Mouse (Mus musculus) mature B cell (primary cell): Measurements from ENCODE around the gene Cep350.
"Not testable (repeated sequence)": the region's sequence is repeated elsewhere in the genome, so short reads cannot be mapped to it uniquely, and the experiment has no call there.

Experiments used
- in situ Hi-C: fragments of 300-500 bp; cut with MboI; formaldehyde crosslinking; loops from 2 replicates; pipeline ENCODE4 v1.14.3; 2019

Cep350 gene

DNA sequence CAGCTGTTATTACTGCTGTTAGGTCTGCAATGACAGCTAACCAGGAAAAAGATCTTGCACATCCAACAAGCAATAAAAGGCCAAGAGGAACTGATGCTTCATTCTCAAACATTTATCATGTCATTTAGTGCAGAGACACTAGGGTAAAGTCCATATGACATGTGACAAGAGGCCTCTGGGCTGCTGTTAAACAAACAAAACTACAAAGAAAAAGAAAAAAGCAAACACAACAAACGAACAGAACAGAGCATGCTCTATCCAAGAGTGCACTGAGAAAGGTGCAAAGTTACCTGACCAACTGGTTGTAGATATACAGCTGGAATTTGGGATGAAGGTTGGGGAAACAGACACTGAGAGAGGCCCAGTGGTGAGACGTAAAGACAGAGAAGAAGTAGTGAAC, 86.2 kb downstream of the Cep350 start:
- in situ Hi-C loops: no loop called here

DNA sequence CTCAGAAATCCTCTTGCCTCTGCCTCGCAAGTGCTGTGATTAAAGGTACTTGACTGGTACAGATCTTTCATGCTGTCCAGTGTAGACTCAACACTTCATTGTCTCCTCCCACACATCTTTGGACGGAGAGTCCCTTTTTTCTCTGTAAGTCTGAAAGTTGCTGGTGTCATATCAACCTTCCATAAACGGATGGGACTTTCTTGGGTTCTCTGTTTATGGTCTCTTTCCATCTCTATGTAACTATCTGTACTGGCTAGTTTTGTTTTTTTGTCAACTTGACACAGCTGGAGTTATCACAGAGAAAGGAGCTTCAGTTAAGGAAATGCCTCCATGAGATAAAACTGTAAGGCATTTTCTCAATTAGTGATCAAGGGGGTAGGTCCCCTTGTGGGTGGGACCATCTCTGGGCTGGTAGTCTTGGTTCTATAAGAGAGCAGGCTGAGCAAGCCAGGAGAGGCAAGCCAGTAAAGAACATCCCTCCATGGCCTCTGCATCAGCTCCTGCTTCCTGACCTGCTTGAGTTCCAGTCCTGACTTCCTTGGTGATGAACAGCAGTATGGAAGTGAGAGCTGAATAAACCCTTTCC, 90.3 kb downstream of the Cep350 start:
- in situ Hi-C loops: not testable (repeated sequence)

DNA sequence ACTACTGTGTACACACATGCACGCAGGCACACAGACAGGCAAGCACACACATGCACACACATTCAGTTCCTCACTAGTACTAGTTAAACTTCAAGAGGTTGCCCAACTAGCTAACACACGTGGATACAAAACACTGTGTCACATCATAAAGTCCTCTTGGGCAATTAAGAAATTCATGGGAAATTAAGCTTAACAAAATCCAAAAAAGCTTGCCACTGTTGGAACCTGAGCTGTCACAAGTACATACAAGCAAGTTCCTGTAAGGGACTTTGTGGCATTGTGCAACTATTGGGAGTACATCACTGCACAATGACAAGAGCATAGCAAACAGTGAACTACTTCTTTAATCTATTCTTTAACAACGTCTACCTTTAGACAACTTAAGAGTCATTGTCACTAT, 93.5 kb downstream of the Cep350 start:
- in situ Hi-C loops: no loop called here

DNA sequence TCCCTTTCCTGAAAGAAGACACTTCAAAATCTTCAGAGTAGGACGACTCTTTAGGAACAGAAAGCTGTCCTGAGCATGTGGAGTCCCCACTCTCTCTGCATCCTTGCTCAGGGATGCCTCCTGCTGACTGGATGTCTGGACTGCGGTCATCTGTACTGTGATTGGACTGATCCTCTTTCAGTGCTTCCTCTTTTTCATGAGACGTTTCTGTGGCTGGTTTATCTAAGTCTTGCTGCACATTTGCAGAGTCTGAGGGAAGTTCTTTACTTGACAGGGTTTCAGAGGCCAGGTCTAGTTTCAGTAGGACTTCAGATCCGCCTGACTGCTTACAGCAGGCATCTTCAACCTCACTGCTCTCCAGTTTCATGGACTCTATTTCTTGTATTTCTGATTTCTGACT, 110.1 kb downstream of the Cep350 start:
- in situ Hi-C loops: no loop called here

DNA sequence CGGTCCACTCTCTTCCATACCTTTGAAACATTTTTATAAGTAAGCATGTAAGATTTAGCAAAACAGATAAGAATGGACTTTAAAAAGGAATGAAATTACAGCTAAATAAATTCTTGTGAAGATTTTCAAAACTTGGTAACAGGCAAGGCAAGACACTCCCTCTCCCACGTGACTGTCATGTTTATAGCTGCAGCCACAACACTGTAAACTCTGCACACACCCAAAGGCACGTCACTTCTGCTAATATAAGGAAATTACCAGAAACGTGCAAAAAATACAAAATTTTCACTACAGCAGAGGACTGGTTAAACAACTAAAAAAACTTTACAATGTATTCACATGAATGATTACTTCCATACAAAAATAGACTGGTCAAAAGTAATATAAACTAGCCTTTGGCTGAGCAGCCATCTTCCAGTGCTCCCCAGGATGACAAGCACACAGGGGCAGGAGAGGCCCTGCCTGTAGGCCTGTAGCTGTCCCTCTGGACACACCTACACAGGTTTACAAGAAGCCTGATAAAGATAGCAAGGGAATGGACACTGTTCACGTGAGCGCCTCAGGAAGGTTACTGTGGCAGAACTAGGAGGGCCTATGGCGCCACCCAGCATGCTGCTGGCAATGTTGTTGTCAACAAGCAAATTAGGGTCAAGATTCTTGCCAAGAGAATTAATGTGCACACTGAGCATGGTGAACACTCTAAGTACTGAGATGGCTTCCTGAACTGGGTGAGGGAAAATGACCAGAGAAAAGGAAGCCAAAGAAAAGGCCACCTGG, 117.9 kb downstream of the Cep350 start:
- in situ Hi-C loops: no loop called here

DNA sequence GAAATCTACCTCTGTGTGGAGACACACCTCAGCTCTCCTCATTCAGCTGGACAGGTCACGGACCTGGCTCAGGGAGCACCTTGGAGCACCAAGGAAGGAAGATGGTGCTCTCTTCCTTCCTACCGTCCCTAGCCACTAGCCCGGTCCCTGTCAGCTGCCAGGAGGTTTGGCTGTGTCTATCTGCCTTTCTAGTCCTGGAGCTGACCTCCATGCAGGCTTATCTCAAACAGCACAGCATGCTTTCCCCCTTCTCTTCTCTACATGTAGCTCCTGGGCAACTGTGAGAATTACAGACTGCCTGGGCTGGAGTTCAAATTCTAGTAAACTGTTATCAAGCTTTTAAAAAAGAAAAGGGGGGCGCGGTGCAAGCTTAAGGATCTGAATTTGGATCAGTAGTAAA, 120.0 kb downstream of the Cep350 start:
- in situ Hi-C loops: no loop called here

DNA sequence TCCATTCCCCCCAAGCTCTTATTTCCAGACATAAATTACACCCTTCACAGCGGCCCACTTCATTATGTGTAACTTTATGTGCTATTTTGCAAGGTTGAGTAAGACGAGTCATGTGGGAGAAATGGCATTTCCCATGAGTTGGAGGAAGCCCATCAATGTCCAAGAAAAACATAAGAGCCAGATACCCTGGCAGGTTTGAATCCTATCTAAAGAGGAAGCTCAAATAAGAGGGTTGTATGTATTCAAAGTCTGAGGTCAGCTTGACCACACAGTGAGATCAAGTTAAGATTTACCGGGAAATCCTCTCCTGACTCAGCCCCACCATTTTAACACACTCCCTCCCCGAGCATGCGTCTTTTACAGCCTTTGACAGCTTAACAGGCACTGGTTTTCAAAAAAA, 128.8 kb downstream of the Cep350 start:
- in situ Hi-C loops: no loop called here

DNA sequence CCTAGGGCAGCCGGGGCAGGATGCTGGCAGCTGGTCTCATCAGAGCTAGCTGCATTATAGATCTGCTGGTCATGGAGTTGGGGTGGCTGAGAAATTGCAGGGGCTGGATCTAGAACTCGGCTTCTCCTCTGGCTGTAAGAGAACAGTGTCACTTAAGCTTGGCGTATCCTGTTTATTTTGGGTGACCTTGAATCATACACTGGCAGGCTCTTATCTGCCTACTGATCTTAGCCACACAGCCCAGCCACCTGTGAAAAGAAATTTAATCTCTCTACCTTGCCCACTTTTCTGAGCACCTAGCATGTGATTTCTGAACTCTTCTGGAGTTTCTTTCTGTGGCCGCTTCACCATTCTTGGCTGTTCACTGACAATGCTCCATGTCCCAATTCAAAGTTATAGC, 129.5 kb downstream of the Cep350 start:
- in situ Hi-C loops: no loop called here

DNA sequence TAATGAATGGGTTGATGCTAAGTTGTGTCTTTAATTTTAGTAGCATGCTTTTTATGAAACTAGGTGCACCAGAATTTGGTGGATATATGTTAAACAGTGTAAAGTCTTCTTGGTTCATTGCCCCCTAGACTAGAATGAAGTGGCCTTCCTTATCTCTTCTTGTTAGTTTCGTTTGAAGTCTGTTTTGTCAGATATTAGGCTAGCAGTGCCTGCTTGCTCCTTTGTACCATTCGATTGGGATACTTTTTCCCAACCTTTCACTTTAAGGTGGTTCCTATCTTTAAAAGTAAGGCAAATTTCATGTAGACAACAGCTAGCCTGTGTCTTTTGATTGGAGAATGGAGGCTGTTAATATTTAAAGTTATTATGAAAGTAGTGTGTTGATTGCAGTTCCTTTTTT, 137.4 kb downstream of the Cep350 start:
- in situ Hi-C loops: no loop called here

DNA sequence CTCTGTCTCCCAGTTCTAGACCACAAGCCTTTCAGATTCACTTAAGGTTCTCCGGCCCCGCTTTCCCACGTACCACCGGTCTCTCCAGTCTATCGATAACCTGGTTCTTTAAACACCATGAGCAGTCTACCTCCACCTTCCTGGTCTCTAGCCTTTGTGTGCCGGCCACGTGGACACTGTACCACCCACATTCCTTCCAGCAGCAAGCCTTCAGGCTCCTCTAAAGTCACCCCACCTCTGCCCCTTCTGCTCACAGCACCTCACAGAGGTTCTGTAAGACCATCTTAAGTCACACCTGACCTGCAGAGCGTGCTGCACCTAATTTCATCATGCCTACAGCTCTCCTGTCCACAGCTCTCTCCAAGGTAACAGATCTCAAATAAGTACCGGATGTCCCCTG, 139.4 kb downstream of the Cep350 start:
- in situ Hi-C loops: no loop called here

DNA sequence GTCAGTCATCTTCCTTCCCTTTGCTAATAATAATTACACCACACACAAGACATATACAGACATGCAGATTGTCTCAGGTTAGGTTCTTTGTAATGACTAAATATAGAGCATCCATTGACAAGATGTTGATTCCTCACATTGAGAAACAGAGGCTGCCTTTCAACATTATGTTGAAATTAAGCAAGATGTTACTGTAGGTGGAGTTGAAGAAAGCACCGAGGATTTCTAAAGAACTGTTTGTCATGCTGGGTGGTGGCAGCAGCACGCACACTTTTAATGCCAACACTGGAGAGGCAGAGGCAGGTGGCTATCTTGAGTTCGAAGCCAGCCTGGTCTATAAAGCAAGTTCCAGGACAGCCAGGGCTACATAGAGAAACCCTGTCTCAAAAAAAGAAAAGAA, 141.1 kb downstream of the Cep350 start:
- in situ Hi-C loops: no loop called here

DNA sequence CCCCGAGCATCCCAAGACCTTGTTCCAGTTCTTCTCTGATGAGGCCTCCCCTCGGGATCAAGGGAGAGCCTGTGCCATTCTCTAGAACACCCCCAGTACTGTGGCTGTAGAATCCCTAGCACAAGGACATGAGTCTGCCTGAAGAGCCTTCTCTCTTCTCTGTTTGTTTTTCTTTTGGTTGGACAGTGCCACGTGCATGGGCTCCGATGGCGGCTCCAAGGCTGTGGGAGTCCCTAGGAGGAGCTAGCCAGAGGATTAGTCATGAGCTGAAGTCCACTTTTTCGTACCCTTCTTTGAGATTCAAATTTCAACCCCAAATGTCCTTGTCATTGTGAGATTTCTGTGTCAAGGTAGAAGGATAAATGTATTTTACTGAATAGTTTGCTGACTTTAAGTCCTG, 142.2 kb downstream of the Cep350 start:
- in situ Hi-C loops: no loop called here

DNA sequence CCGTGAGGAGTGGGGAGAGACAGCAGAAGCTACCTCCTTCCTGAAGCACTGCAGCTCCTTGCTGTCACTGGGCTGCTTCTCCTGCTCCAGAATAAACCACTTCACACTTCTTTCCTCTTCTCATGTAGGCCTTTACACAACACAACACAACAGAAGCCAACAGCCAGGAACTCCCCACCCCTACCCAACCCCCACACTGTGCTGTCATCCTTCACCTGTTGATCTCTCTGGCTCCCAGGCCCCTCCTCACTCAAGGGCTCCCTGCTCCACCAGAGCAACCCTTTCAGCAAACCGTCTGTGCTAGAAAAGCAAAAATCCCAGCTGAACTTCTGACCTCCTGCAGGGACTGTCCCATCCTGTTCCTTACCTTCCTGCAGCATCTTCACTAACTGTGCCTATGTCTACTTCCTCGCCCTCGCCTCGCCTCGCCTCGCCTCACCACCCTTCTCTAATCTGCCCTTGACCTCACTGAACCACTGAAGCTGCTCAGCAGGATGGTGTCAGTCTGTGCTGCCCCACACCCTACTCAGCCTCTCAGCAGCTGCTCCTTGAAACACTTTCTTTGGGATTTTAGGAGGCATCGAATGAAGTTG, 145.3 kb downstream of the Cep350 start:
- in situ Hi-C loops: no loop called here

DNA sequence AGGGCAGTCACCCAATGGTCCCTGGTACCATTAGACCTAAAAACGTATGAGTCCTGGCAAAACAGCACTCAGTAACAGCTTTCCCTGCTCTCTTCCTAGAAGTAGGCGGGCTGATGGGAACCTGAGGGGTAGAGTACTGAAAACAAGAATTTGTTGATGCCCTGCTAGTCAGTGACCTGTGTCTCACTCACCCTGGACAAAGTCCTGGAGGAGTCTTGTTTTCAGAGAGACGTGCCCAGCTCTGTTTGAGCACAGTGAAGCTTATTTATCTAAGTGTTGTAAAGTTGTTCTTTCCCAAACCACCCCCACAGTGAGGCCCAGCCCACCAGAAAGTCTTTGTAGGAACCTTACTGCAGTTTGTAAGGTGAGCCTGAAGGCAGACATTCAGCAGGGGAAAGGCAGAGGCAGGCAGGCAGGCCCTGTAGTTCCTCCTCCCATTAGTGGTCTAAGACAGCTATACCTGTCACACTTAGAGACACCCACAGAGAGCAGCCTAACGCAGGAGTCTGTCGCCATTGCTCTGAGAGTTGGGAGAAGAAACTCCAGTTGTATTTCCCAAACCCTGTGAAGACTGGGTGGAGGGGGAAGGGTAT, 146.2 kb downstream of the Cep350 start:
- in situ Hi-C loops: no loop called here

DNA sequence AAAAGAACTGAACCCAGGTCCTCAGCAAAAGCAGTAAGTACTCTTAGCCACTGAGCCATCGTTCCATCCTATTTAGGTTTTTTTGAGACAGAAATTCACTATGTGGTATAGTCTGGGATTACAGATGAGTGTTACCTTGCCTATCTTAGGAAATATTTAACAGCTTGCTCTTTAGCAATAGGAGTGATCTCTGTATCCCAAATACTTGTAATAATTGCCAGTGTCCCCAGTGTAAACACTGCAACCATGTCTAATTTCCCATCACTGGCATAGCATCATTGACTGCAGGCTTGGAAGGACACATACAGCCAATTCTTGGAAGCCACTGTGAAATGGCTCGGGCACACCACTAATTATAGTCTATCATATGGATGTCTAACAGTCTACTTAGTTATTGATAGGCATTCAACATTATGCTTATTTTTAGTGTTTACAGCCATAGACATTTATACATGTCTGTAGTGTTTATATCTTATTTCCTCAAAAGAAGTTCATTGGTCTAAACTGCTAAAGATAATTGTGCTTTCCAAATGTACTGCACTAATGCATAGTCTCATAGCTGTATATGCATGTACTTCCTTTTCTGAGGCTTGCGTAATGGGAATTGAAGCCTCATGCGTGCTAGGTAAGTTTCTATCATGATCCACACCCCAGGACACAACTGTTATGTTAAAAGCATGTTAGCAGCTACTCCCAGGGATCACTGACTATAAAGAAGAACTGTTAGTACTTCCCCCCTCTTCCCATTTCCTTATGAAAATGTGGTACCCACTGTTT, 146.9 kb downstream of the Cep350 start:
- in situ Hi-C loops: no loop called here

DNA sequence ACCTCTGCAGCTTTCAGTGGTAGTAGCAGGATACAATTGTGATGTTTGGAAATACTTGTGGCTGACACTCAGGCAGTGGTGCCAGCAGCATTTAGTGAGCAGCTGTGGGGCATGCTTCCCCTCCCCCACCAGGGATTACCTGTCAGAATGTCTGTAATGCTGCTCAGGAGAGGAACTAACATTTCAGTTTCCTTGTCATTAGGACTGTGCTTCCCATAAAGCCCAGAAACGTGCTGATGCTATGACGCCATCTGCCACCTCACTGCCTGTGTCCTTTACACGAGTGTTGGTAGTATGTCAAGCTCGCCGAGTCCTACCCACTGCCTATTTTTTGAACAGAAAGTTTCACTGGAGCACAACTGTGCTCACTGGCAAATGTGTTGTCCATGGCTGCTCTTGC, 152.4 kb downstream of the Cep350 start:
- in situ Hi-C loops: no loop called here

DNA sequence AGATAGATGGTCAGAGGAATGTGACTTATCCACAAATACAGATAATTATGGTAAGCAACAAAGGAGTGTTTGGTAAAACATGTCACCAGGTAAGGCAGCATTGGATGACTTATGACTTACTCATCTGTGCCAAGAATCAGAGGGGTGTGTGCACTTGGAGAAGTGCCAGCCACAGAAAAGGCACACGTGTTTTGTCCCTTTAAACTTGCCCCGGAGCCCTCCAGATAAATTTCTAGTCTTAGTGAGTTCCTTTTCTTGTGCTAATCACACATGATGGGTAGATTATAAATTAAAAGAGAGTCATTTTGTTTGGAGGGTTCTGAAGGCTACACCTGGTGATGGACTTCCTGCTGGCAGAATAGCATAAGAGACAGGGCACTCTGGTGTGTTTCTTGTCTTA, 156.9 kb downstream of the Cep350 start:
- in situ Hi-C loops: no loop called here

DNA sequence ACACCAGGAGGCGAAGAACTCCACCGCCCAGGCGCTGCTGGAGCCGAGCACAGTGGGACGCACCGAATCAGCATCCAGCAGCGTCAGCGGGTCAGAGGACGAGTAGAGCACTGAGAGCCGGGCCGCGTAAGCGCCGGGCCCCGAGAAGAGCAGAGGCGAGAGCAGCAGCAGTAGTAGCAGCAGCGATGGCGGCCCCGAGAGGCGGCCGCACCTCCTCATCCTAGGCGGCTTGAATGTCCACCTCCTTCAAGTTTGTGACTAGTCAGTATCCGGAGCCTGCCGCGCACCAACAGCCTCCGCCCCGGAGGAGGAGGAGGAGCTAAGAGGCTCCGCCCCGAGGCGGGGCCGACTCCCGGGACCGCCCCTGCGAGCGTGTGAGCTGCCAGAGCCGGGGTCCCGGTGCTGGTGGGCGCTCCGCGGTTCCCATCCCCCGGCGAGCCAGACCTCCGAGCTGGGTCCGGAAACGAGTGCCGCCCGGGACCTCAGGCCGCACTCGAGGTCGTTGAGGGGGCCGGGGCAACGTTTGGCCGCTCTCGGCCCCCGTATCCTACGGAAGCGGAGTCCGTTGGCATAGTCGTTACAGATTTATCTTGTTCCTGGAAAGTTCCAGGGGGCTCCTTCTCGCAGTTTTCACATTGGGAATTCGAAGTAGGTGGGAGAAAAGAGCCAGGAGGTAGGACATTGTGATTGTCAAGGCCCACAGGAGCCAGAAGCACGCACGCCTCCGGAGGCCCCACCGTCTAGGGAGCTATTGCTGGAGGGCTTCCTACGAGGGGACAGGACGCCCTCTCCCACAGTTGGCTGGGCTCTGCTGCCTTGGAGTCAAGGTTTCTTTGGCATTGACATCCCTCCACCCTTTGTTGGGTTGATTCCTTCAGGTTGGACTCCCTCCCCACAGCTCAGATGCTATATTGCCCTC, 160.2 kb downstream of the Cep350 start, which contains the start of gene Qsox1:
Gene Qsox1, minus strand, starts transcription at position 309 of the 919 bp plus-strand sequence.
- in situ Hi-C loops: no loop called here

DNA sequence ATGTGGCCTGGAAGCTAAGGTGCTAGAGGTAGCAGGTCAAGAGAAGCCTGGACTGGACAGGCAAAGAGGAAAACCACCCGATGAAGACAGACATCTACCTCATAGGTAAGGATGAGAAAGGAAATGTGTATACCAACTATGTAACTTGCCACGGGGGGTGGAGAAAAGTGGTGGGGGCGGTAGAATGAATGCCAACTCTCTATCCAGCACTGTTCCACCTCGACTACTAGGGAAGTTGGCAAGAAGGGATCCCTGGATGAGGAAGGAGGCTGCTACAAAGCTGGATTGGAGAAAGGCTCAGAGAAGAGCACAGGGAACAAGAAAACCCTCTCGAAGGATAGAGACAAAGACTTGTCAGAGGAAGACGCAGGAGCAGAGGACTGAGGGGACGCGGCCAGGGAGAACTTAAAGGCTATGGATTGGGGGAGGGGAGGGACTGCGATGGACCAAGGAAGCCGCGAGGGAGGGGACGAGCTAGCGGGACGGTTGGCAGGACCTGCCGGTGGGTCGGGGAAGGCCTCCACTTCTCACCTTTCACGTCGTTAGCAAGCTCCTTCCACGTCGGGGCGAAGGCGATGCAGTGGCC, 161.0 kb downstream of the Cep350 start:
- in situ Hi-C loops: no loop called here

DNA sequence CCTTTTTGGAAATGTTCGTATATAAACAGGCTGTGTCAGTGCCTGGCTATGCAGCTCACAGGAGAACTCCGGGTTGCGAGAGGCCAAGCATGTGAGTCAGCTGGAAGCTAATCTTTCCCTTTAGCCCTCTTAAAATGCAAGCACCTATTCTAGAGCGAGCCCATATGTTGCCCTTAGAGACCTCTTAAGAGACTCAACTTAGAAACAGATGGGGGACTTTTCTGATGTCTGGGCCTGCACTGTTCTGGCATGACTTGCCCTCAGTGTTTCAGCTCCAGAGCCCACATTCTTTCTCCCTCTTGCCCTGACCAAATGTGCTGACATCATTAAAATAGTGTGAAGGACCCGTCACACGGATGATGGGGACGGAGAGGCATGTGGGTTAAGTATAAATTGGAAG, 162.4 kb downstream of the Cep350 start:
- in situ Hi-C loops: no loop called here
